Mouse (Mus musculus) CH12.LX (cell line): ENCODE results near the gene Npas3. TPM values are rescaled to one million over a fixed set of nuclear protein-coding genes. Genes with fewer than 3 reads are reported as not detected.

ENCODE experiments used
- DNase-seq: peaks from one replicate; pipeline ENCODE4 v3.0.0-alpha.2; 2013; ENCODE audit errors: extremely low read depth
- H3K27ac ChIP-seq: 2 replicates; pipeline ENCODE4 v1.5.1; 2012; ENCODE audit warnings: low read depth, mild to moderate bottlenecking, control low read depth, moderate library complexity; ENCODE audit not compliant: insufficient read depth
- H3K27me3 ChIP-seq: replicated peaks from 2 replicates; pipeline ENCODE3; 2012; ENCODE audit warnings: inconsistent platforms
- H3K36me3 ChIP-seq, 2 experiments: replicated peaks in 1 of 2; 2 replicates each; pipeline versions ENCODE3 to v1.6.1; 2012; ENCODE audit warnings: inconsistent platforms in 1 of 2, low read length in 1 of 2, mild to moderate bottlenecking in 1 of 2, mixed read lengths in 1 of 2, moderate library complexity in 1 of 2; ENCODE audit not compliant: control insufficient read depth in 1 of 2, insufficient read depth in 1 of 2
- H3K4me1 ChIP-seq, 2 experiments: 2 replicates each; pipeline ENCODE4 v1.6.1; 2012; ENCODE audit warnings: inconsistent platforms in 1 of 2, moderate library complexity in 1 of 2; ENCODE audit not compliant: insufficient read depth in 2 of 2, control insufficient read depth in 1 of 2
- H3K4me2 ChIP-seq: 2 replicates; pipeline ENCODE4 v1.6.1; 2012; ENCODE audit warnings: low read depth, mild to moderate bottlenecking, control low read depth; ENCODE audit not compliant: poor library complexity, insufficient read depth, severe bottlenecking
- H3K4me3 ChIP-seq, 3 experiments: fragments of 150-350 bp in 1 of 3; sonication (generic) in 1 of 3; replicated peaks in 1 of 3; 2 replicates each; pipeline versions ENCODE3 to v1.5.1; 2011 to 2012; ENCODE audit warnings: low read depth in 2 of 3, low read length in 2 of 3, mild to moderate bottlenecking in 2 of 3, moderate library complexity in 2 of 3, control low read depth in 1 of 3, improper control_type of control experiment in 1 of 3, inconsistent platforms in 1 of 3, mixed read lengths in 1 of 3; ENCODE audit not compliant: poor library complexity in 1 of 3
- H3K79me2 ChIP-seq: replicated peaks from 2 replicates; pipeline ENCODE4 v1.6.1; 2012; ENCODE audit warnings: mild to moderate bottlenecking, moderate library complexity; ENCODE audit not compliant: control insufficient read depth, poor library complexity, insufficient read depth, severe bottlenecking; ENCODE audit errors: extremely low read depth
- H3K9ac ChIP-seq: 2 replicates; pipeline ENCODE4 v1.6.1; 2012; ENCODE audit warnings: low read depth, mild to moderate bottlenecking, control low read depth, moderate library complexity; ENCODE audit not compliant: insufficient read depth
- H3K9me3 ChIP-seq: replicated peaks from 2 replicates; pipeline ENCODE3; 2012; ENCODE audit warnings: low read length, inconsistent platforms, mixed read lengths
- BHLHE40 ChIP-seq: IDR thresholded peaks from 2 replicates; pipeline ENCODE4 v1.6.1; 2011; ENCODE audit warnings: mild to moderate bottlenecking, low read depth, low read length, improper control_type of control experiment
- CHD2 ChIP-seq: IDR thresholded peaks from 2 replicates; pipeline ENCODE4 v1.6.1; 2011; ENCODE audit warnings: low read length, improper control_type of control experiment
- E2F4 ChIP-seq: IDR thresholded peaks from 2 replicates; pipeline ENCODE4 v1.6.1; 2011; ENCODE audit warnings: low read depth, low read length, improper control_type of control experiment; ENCODE audit not compliant: insufficient replicate concordance
- EP300 ChIP-seq: IDR thresholded peaks from 2 replicates; pipeline ENCODE4 v1.6.1; 2011; ENCODE audit warnings: low read length, improper control_type of control experiment
- GABPA ChIP-seq: IDR thresholded peaks from 2 replicates; pipeline ENCODE4 v1.6.1; 2012; ENCODE audit warnings: low read depth, low read length, improper control_type of control experiment, inconsistent platforms; ENCODE audit not compliant: insufficient replicate concordance
- JUN ChIP-seq: IDR thresholded peaks from 2 replicates; pipeline ENCODE4 v1.6.1; 2011; ENCODE audit warnings: low read depth, mild to moderate bottlenecking, low read length, improper control_type of control experiment, moderate library complexity; ENCODE audit not compliant: insufficient read depth
- JUND ChIP-seq: conservative IDR thresholded peaks from 2 replicates; pipeline ENCODE4 v1.6.1; 2011; ENCODE audit warnings: low read depth, low read length, improper control_type of control experiment
- MAZ ChIP-seq: IDR thresholded peaks from 2 replicates; pipeline ENCODE4 v1.6.1; 2012; ENCODE audit warnings: low read depth, mild to moderate bottlenecking, inconsistent platforms, low read length, improper control_type of control experiment, moderate library complexity
- MXI1 ChIP-seq: IDR thresholded peaks from 2 replicates; pipeline ENCODE4 v1.6.1; 2011; ENCODE audit warnings: mild to moderate bottlenecking, low read depth, low read length, improper control_type of control experiment
- POLR2A ChIP-seq: IDR thresholded peaks from 2 replicates; pipeline ENCODE4 v1.6.1; 2011; ENCODE audit warnings: low read depth, mild to moderate bottlenecking, improper control_type of control experiment, low read length
- SMC3 ChIP-seq: IDR thresholded peaks from 2 replicates; pipeline ENCODE4 v1.6.1; 2011; ENCODE audit warnings: low read depth, low read length, improper control_type of control experiment
- TBP ChIP-seq: conservative IDR thresholded peaks from 2 replicates; pipeline ENCODE4 v1.6.1; 2011; ENCODE audit warnings: low read depth, low read length, improper control_type of control experiment
- USF1 ChIP-seq: IDR thresholded peaks from 2 replicates; pipeline ENCODE4 v1.6.1; 2014; ENCODE audit warnings: low read depth, mild to moderate bottlenecking, inconsistent platforms, low read length, improper control_type of control experiment
- ZC3H11A ChIP-seq: IDR thresholded peaks from 2 replicates; pipeline ENCODE4 v1.6.1; 2012; ENCODE audit warnings: low read depth, mild to moderate bottlenecking, inconsistent platforms, low read length, improper control_type of control experiment
- ZNF384 ChIP-seq: IDR thresholded peaks from 2 replicates; pipeline ENCODE4 v1.6.1; 2012; ENCODE audit warnings: low read depth, low read length, improper control_type of control experiment, inconsistent platforms
- dilution Hi-C: fragments of 300-500 bp; cut with MboI; formaldehyde crosslinking; loops from 2 replicates; pipeline ENCODE4 v1.14.3; 2020; ENCODE audit warnings: low sequenced_read_pairs; ENCODE audit not compliant: extremely low pct_unique_long_range_greater_than_20kb, extremely low pct_ligation_motif_present
- in situ Hi-C: fragments of 300-500 bp; cut with MboI; formaldehyde crosslinking; loops from 3 replicates; pipeline ENCODE4 v1.14.3; 2019; ENCODE audit warnings: low sequenced_read_pairs, low pct_ligation_motif_present, low pct_unique_long_range_greater_than_20kb, mixed read lengths
- polyA plus RNA-seq: library from polyadenylated mRNA; unstranded; fragments of >175 nt; gene quantifications from 2 replicates; pipeline ENCODE4 v1.2.1, GENCODE M21; 2012; ENCODE audit warnings: low read depth; ENCODE audit not compliant: insufficient read length
- total RNA-seq, 2 experiments: library from RNA; depleted of rRNA; stranded (reverse); fragments of 300-350 nt in 1 of 2; fragments of >200 nt in 1 of 2; gene quantifications; 2 replicates each; pipeline ENCODE4 v1.2.3; 2012 to 2014

Npas3 gene
- total and polyA plus RNA-seq, 3 experiments: 0.13 TPM; not detected in 1

- Histone ChIP-seq H3K27me3 (no peaks in the 10 kb centered on the region), H3K79me2 (no peaks in the 10 kb centered on the region), H3K4me2 (no peak overlapping the region), H3K4me1 (no peaks in the 10 kb centered on the region), H3K4me3 (no peak overlapping the region), H3K27ac (no peak overlapping the region), H3K36me3 (no peaks in the 10 kb centered on the region), H3K9me3 (no peaks in the 10 kb centered on the region), H3K9ac (no peak overlapping the region)
- DNase-seq: no peak
- in situ Hi-C loops: no loop called here
- dilution Hi-C loops: no loop called here
- TF ChIP-seq E2F4: no peak
- TF ChIP-seq MXI1: no peak
- no peak for TF ChIP-seq USF1
- TF ChIP-seq EP300: no peak
- no peak for TF ChIP-seq SMC3
- no peak for TF ChIP-seq MAZ
- TF ChIP-seq POLR2A: no peak
- no peak for TF ChIP-seq BHLHE40
- no peak for TF ChIP-seq JUN
Observed at GRCm38 (mm10) chr12:53587691-53588504, 339.4 kb downstream of the Npas3 start.

DNA sequence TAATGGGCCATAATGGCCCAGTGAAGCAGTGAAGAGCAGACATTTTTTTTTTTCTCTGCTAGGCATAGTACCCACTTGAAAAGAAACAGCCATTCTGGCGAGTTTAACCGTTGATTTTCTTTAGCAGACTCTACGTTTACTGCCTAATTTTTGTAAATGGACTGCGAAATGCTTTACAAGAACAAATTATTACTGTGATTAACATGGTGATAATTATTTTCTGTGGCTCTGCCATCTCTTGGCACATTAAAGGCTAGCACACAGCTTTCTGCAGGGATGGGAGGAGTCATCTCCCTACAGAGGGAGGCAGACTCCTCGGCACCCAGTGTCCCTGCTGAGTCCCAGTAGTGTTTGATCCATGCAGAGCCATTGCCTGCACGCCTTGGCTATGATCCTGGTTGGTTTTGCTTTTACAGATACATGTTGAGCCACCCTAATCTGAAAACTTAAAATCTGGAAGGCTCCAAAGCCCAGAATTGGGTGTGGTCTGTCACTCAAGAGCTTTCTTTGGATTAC lies 341.0 kb downstream of the Npas3 start:
- in situ Hi-C loops (no loop called here), dilution Hi-C loops (no loop called here)
- H3K27ac ChIP-seq: no peak overlapping the region
- H3K4me1 ChIP-seq: no peaks in the 10 kb centered on the region
- H3K9me3 ChIP-seq: no peaks in the 10 kb centered on the region
- H3K79me2 ChIP-seq: no peaks in the 10 kb centered on the region
- no peak overlapping the region for H3K9ac ChIP-seq
- no peak for DNase-seq
- H3K36me3 ChIP-seq: no peaks in the 10 kb centered on the region
- H3K4me2 ChIP-seq: no peak overlapping the region
- TF ChIP-seq TBP (no peak), USF1 (no peak), GABPA (no peak), POLR2A (no peak), ZC3H11A (no peak), EP300 (no peak), MAZ (no peak)
- H3K4me3 ChIP-seq: no peak overlapping the region
- no peaks in the 10 kb centered on the region for H3K27me3 ChIP-seq

DNA sequence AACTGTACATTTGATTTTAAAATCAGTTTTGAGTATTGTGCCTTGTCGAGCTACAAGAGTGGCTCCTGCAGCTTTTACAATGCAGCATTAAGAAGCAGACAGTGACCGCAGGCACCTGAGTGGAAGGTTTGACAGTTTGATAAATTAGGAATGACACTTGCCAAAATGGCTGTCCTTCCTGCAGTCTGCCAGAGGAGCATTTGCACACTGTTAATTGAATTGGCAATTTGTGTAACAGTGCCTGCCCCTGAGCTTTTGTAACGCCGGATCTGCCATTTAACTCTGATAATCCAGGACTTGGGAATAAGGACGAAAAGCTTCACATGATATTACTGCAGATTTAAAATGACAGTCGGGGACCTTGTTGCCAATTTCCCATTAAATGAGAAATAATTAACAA lies 357.2 kb downstream of the Npas3 start:
- Histone ChIP-seq H3K9ac (no peak overlapping the region), H3K4me1 (no peaks in the 10 kb centered on the region), H3K27ac (no peak overlapping the region), H3K27me3 (no peaks in the 10 kb centered on the region), H3K79me2 (no peaks in the 10 kb centered on the region), H3K4me2 (no peak overlapping the region), H3K36me3 (no peaks in the 10 kb centered on the region), H3K4me3 (no peak overlapping the region), H3K9me3 (no peaks in the 10 kb centered on the region)
- in situ Hi-C loops: no loop called here
- TF ChIP-seq JUN (no peak), ZNF384 (no peak), JUND (no peak), CHD2 (no peak)
- no peak for DNase-seq
- dilution Hi-C loops: no loop called here
